Mouse (Mus musculus) thymus, postnatal 0 days (tissue): ENCODE data around the gene Tnip2. TPM values are rescaled to one million over a fixed set of nuclear protein-coding genes. Genes with fewer than 3 reads are reported as not detected.

Experiments used
- DNase-seq: peaks from one replicate; pipeline ENCODE4 v3.0.0-alpha.2; 2015; ENCODE audit warnings: low spot score
- polyA plus RNA-seq: library from polyadenylated mRNA; unstranded; fragments of >200 nt; fragmentation: Nextera tagmentation; extraction: Ambion mirVana; gene quantifications from 2 replicates; pipeline ENCODE4 v1.2.1, GENCODE M21; 2015

The Tnip2 gene
- polyA plus RNA-seq, 1 experiment from 2014 or later, result 17.9 TPM

DNA sequence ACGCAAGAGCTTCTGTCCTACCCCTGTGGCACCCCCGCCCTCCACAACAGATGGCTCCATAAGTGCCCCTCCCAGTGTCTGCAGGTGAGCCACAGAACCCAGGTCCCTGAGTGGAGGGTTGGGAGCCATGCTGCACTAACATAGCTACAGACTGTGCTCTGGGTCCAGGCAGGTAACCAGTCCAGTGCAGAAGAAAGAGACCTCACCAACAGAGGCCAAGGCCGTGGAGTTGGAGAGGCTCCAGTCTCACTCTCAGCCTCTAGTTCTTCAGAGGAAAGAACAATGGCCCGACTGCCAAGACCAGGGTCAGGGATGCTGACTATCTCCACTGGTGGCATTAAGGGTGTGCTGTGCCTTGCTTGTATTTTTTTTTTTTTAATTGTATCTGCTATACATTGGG, 52.5 kb downstream of the Tnip2 start:
- no peak for DNase-seq

- no peak for DNase-seq
Measured at GRCm38 (mm10) chr5:34458994-34459393, 54.8 kb downstream of the Tnip2 start.

DNA sequence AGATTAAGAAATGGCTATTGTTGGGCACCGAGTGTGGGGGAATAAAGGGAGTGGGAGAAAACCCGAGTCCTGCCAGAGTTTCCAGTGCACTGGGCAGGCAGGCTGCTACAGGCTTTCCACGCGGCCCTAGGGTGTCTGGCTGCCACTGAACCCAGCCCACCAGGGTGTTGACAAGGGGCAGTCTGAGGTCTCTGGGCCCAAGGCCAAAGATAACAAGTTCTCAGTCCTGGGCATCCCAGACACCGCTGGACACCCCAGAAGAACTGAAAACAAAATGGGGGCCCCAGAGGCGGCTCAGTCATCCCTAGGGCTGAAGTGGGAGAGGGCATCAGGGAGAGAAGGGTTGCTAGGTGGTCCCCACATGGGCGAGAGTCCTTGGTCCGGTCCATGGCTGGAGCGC, 67.6 kb downstream of the Tnip2 start:
- no peak for DNase-seq

Other genes with a start within 250 kb of the Tnip2 start
- gene Zfyve28, start 225.5 kb downstream of the Tnip2 start, polyA plus RNA-seq, result 10.0 and 12.7 TPM in 2 replicates
- gene Cfap99, start 225.4 kb downstream of the Tnip2 start, polyA plus RNA-seq, result not detected in 2 replicates
- gene Rnf4, start 177.7 kb downstream of the Tnip2 start, polyA plus RNA-seq, result 138 TPM in 2 replicates
- gene Fam193a, start 144.1 kb downstream of the Tnip2 start, polyA plus RNA-seq, result 7.0 and 10.3 TPM in 2 replicates
- gene Sh3bp2, start 11.8 kb upstream of the Tnip2 start, polyA plus RNA-seq, result 10.5 and 16.2 TPM in 2 replicates
- gene Add1, start 59.7 kb upstream of the Tnip2 start, polyA plus RNA-seq, result 117 TPM in 2 replicates
- gene Mfsd10, start 123.2 kb upstream of the Tnip2 start, polyA plus RNA-seq, result 75.2 and 89.4 TPM in 2 replicates
- gene Nop14, start 146.2 kb upstream of the Tnip2 start, polyA plus RNA-seq, result 26.4 and 26.9 TPM in 2 replicates
- gene Grk4, start 146.4 kb upstream of the Tnip2 start, polyA plus RNA-seq, result 3.5 and 4.2 TPM in 2 replicates
- 5.6 and 8.3 TPM in 2 replicates for gene Htt, start 247.7 kb upstream of the Tnip2 start, polyA plus RNA-seq